Mouse (Mus musculus): Measurements from ENCODE around the gene Mtg2. TPM values are rescaled to one million over a fixed set of nuclear protein-coding genes. Genes with fewer than 3 reads are reported as not detected.

The Mtg2 gene
- polyA plus RNA-seq, 1 experiment from 2014 or later: 24.6 TPM

DNA sequence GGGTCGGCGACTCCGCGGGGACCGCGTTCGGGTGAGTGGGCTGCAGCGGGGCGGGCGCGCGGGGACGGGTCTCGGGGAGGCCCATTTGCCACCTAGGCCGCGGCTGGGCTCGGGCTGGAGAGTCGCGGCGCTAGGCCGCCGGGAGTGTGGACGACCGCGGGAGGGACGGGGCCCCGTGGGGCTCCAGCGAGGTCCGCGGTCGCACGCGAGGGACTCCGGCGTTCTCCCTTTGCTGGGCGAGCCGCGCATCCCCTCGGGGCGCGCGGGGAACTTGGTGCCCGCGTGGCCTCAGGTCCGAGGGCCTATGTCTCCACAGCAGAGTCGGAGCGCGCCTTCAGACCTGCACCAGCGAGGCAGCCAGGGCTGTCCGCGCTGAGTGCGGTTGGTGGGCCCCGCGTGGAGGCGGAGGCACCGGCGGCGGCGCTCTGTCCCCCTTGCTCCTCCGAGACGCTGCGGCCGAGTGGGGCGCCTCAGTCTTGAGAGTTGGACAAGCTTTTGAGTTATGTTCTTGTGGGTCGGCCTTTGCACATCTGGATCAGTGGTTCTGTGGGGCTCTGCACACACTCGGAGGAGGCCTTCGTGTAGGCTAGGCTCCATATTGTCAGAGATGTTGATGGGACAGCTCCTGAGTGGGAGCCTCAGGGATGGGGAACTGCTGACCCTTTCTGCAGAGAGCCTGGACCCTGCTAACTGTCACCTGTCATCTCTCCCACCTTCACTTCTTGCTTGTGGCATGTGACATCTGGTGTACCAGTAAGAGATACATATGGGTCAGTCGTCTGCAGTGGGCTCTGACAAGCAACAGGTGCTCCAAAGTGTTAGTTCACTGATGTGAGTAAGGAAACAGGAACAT is 49.3 kb downstream of the Mtg2 start:
- H3K9ac ChIP-seq (ENCODE audit: low read depth, low read length): peak overlapping the region; percentile 81
- H3K4me2 ChIP-seq (replicated peaks; ENCODE audit: low read depth, low read length): peak overlapping the region; percentile 62
- H3K4me3 ChIP-seq (ENCODE audit: low read length): peak overlapping the region; percentile 84
- peaks cover 4% of the 10 kb centered on the region; the same call in 1 of the 2 replicates for H3K9me3 ChIP-seq (ENCODE audit: control insufficient read depth, low read length)
- H3K27me3 ChIP-seq (ENCODE audit: control insufficient read depth, insufficient read depth, low read length): no peaks in the 10 kb centered on the region
- peak overlapping the region; percentile 1; the same call in 1 of the 2 replicates for H3K27ac ChIP-seq (ENCODE audit: low read depth, low read length)
- no peaks in the 10 kb centered on the region; the same call in 1 of the 2 replicates for H3K36me3 ChIP-seq (ENCODE audit: control insufficient read depth, insufficient read depth, low read length)
- H3K4me1 ChIP-seq (ENCODE audit: control insufficient read depth, insufficient read depth, low read length): peaks cover 16% of the 10 kb centered on the region
- peak; percentile 28 for ATAC-seq (ENCODE audit: low FRiP score, low TSS enrichment)
- WGBS: 2% methylated on average over 49 of the region's 68 CpGs

DNA sequence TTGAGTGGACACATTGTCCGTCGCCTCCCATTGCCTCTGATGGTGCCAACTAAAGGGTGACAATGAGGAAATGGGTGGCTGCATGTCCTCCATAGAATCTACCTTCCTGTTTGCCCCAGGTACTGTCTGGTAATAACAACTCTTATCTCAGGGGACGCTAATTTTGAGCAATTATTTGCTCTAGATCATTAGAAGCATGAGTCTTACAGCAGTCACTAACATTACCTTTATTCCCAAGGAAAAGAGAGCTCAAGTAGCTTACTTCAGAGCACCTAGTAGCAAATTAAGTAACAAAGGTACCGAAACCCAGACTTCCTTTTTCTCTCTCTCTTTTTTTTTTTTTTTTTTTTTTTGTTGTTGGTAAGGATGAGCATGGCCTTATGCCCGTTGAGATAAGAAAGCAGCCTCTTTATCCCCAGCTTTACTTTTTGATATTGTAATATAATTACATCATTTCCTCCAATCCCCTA is 49.9 kb downstream of the Mtg2 start:
- Histone ChIP-seq H3K9ac (ENCODE audit: low read depth, low read length) (no peak overlapping the region; the same call in 1 of the 2 replicates), H3K4me2 (replicated peaks; ENCODE audit: low read depth, low read length) (peak overlapping the region; percentile 62), H3K4me3 (ENCODE audit: low read length) (peak overlapping the region; percentile 84), H3K9me3 (ENCODE audit: control insufficient read depth, low read length) (peaks cover 4% of the 10 kb centered on the region; the same call in 1 of the 2 replicates), H3K27ac (ENCODE audit: low read depth, low read length) (no peak overlapping the region), H3K27me3 (ENCODE audit: control insufficient read depth, insufficient read depth, low read length) (no peaks in the 10 kb centered on the region), H3K36me3 (ENCODE audit: control insufficient read depth, insufficient read depth, low read length) (no peaks in the 10 kb centered on the region; the same call in 1 of the 2 replicates), H3K4me1 (ENCODE audit: control insufficient read depth, insufficient read depth, low read length) (peaks cover 16% of the 10 kb centered on the region)
- ATAC-seq (ENCODE audit: low FRiP score, low TSS enrichment): no peak
- 65% methylated on average over 5 of the region's 5 CpGs for WGBS

DNA sequence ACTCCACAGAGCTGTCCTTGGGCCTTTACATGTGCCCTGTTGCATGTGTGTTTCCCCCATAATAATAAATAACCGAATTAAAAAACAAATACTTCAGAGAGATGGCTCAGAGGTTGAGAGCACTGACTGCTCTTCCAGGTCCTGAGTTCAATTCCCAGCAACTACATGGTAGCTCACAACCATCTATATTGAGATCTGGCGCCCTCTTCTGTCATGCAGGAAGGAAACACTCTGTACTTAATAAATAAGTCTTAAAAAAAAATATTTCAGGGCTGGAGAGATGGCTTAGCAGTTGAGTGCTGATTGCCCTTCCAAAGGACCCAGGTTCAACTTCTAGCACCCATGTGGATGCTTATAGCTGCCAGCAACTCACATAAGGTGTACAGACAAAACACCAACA is 53.8 kb downstream of the Mtg2 start:
- Histone ChIP-seq H3K27me3 (ENCODE audit: control insufficient read depth, insufficient read depth, low read length) (no peaks in the 10 kb centered on the region), H3K9me3 (ENCODE audit: control insufficient read depth, low read length) (peaks cover 4% of the 10 kb centered on the region; the same call in 1 of the 2 replicates), H3K4me1 (ENCODE audit: control insufficient read depth, insufficient read depth, low read length) (peaks cover 12% of the 10 kb centered on the region), H3K4me2 (replicated peaks; ENCODE audit: low read depth, low read length) (no peak overlapping the region), H3K27ac (ENCODE audit: low read depth, low read length) (no peak overlapping the region), H3K9ac (ENCODE audit: low read depth, low read length) (no peak overlapping the region), H3K36me3 (ENCODE audit: control insufficient read depth, insufficient read depth, low read length) (no peaks in the 10 kb centered on the region; the same call in 1 of the 2 replicates), H3K4me3 (ENCODE audit: low read length) (no peak overlapping the region)
- no peak for ATAC-seq (ENCODE audit: low FRiP score, low TSS enrichment)
- WGBS: 87% methylated on average over 2 of the region's 2 CpGs

DNA sequence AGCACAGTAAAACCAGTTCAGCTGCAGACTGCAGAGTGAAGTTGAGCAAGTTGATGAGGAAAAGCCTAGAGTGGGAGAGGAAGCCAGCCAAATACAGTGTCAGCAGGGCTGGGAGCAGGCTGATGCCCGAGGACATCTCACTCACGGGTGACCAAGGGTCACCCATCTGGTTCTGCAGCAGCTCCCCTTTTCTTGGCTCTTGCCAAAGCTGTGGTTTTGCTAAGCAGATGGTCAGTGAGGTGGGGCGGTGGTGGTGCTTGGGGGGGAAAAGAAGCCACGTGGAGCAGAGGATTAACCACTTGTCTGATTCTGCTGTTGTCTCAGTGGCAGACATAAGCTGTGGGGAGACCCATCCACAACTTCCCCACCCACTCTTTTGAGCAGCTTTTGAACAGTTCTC is 55.8 kb downstream of the Mtg2 start:
- H3K4me1 ChIP-seq (ENCODE audit: control insufficient read depth, insufficient read depth, low read length): peaks cover 7% of the 10 kb centered on the region; the same call in 1 of the 2 replicates
- H3K4me3 ChIP-seq (ENCODE audit: low read length): no peak overlapping the region
- no peak overlapping the region for H3K9ac ChIP-seq (ENCODE audit: low read depth, low read length)
- H3K9me3 ChIP-seq (ENCODE audit: control insufficient read depth, low read length): peaks cover 4% of the 10 kb centered on the region; the same call in 1 of the 2 replicates
- H3K4me2 ChIP-seq (replicated peaks; ENCODE audit: low read depth, low read length): no peak overlapping the region
- no peaks in the 10 kb centered on the region for H3K27me3 ChIP-seq (ENCODE audit: control insufficient read depth, insufficient read depth, low read length)
- 18% methylated on average over 4 of the region's 4 CpGs for WGBS
- H3K27ac ChIP-seq (ENCODE audit: low read depth, low read length): no peak overlapping the region
- no peak for ATAC-seq (ENCODE audit: low FRiP score, low TSS enrichment)
- no peaks in the 10 kb centered on the region; the same call in 1 of the 2 replicates for H3K36me3 ChIP-seq (ENCODE audit: control insufficient read depth, insufficient read depth, low read length)

DNA sequence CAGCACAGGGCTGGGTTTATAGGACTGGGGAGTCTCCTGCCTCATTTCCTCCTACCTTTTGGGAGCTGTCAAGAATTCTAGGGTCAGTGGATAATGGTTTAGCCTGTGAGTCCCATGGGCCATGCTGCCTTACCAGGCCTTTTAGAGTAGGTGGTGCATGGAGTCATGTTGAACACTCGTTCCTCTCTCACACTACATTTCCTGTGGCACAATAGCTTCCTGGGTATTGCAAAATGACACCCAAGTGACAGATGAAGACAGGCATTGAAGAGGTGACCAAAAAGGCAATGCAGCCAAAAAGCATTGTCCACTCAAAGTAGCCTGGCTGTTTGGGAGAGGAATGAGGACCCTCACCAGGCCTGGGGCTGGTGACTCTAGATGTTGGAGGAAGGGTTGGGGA is 57.3 kb downstream of the Mtg2 start:
- ATAC-seq (ENCODE audit: low FRiP score, low TSS enrichment): no peak

DNA sequence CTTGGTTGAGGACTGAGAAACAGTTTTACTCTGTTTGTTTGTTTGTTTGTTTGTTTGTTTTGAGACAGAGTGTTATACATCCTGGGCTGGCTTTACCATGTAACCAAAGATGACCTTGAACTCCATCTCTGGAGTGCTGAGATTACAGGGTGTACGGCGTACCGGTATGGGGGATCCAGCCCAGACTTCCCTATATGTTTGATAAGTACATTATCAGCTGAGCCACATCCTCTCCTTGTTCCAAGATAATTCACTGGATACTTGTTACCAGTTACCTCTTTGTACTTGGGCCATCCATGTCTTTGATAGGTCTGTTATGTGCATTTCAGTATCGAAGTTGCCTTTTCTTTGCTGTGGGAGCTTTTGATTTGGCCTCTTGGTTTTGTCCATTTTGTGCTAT is 62.8 kb downstream of the Mtg2 start:
- Histone ChIP-seq H3K27ac (ENCODE audit: low read depth, low read length) (no peak overlapping the region), H3K4me3 (ENCODE audit: low read length) (no peak overlapping the region), H3K4me2 (replicated peaks; ENCODE audit: low read depth, low read length) (no peak overlapping the region), H3K9ac (ENCODE audit: low read depth, low read length) (no peak overlapping the region), H3K36me3 (ENCODE audit: control insufficient read depth, insufficient read depth, low read length) (peaks cover 2% of the 10 kb centered on the region; the same call in 1 of the 2 replicates), H3K4me1 (ENCODE audit: control insufficient read depth, insufficient read depth, low read length) (no peaks in the 10 kb centered on the region), H3K27me3 (ENCODE audit: control insufficient read depth, insufficient read depth, low read length) (no peaks in the 10 kb centered on the region), H3K9me3 (ENCODE audit: control insufficient read depth, low read length) (no peaks in the 10 kb centered on the region)
- ATAC-seq (ENCODE audit: low FRiP score, low TSS enrichment): no peak
- WGBS: 97% methylated on average over 4 of the region's 4 CpGs

More for the DNA sequence above, 57.3 kb downstream of the Mtg2 start:
- Histone ChIP-seq H3K9me3 (ENCODE audit: control insufficient read depth, low read length) (peaks cover 4% of the 10 kb centered on the region; the same call in 1 of the 2 replicates), H3K4me1 (ENCODE audit: control insufficient read depth, insufficient read depth, low read length) (peaks cover 7% of the 10 kb centered on the region; the same call in 1 of the 2 replicates), H3K4me2 (replicated peaks; ENCODE audit: low read depth, low read length) (no peak overlapping the region), H3K36me3 (ENCODE audit: control insufficient read depth, insufficient read depth, low read length) (no peaks in the 10 kb centered on the region; the same call in 1 of the 2 replicates), H3K4me3 (ENCODE audit: low read length) (no peak overlapping the region), H3K27me3 (ENCODE audit: control insufficient read depth, insufficient read depth, low read length) (no peaks in the 10 kb centered on the region), H3K9ac (ENCODE audit: low read depth, low read length) (no peak overlapping the region), H3K27ac (ENCODE audit: low read depth, low read length) (no peak overlapping the region)
- WGBS: 68% methylated on average over 1 of the region's 1 CpGs

DNA sequence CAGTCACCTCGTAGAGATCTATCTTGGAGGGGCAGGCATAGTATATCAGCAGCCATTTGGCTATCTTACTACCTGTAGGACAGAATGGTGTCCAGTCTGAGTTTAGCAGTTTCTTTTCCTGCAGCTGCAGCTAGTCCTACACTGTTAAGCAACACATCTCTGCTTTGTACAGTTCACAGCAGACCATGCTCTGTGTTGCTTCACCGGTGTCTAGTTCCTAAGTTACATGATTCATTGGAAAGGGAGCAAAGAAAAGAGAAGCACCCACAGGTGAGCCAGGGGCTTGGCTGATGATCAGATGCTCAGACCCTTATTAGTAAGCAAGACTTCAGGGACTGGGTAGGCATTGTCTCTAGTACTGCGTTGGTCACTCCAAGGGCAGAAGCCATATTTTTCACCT is 63.5 kb downstream of the Mtg2 start:
- 80% methylated on average over 3 of the region's 3 CpGs for WGBS
- Histone ChIP-seq H3K4me2 (replicated peaks; ENCODE audit: low read depth, low read length) (no peak overlapping the region), H3K36me3 (ENCODE audit: control insufficient read depth, insufficient read depth, low read length) (peaks cover 8% of the 10 kb centered on the region; the same call in 1 of the 2 replicates), H3K9ac (ENCODE audit: low read depth, low read length) (no peak overlapping the region), H3K9me3 (ENCODE audit: control insufficient read depth, low read length) (no peaks in the 10 kb centered on the region), H3K27ac (ENCODE audit: low read depth, low read length) (no peak overlapping the region), H3K27me3 (ENCODE audit: control insufficient read depth, insufficient read depth, low read length) (no peaks in the 10 kb centered on the region), H3K4me1 (ENCODE audit: control insufficient read depth, insufficient read depth, low read length) (no peaks in the 10 kb centered on the region), H3K4me3 (ENCODE audit: low read length) (no peak overlapping the region)
- no peak for ATAC-seq (ENCODE audit: low FRiP score, low TSS enrichment)

DNA sequence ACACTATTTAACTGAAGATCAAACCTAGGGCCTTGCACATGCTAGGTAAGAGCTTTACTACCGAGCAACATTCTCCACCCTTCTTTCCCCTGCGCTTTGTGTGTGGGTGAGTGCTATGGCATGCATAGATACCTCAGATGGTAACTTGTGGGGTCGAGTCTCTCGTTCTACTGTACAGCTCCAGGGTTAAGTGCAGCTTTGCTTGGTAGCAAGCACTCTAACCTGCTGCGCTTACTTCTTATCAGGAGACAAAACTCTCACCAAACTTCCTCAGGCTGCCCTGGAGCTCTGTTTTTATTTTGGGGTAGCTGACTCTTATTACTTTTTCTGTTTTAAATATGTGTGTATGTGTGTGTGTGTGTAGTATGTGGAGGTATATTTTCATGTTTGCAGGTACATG is 65.0 kb downstream of the Mtg2 start:
- H3K4me3 ChIP-seq (ENCODE audit: low read length): no peak overlapping the region
- no peaks in the 10 kb centered on the region for H3K4me1 ChIP-seq (ENCODE audit: control insufficient read depth, insufficient read depth, low read length)
- H3K27me3 ChIP-seq (ENCODE audit: control insufficient read depth, insufficient read depth, low read length): no peaks in the 10 kb centered on the region
- H3K27ac ChIP-seq (ENCODE audit: low read depth, low read length): no peak overlapping the region
- ATAC-seq (ENCODE audit: low FRiP score, low TSS enrichment): no peak
- H3K4me2 ChIP-seq (replicated peaks; ENCODE audit: low read depth, low read length): no peak overlapping the region
- no peak overlapping the region for H3K9ac ChIP-seq (ENCODE audit: low read depth, low read length)
- no peaks in the 10 kb centered on the region for H3K9me3 ChIP-seq (ENCODE audit: control insufficient read depth, low read length)
- WGBS: 85% methylated on average over 5 of the region's 5 CpGs
- H3K36me3 ChIP-seq (ENCODE audit: control insufficient read depth, insufficient read depth, low read length): peaks cover 9% of the 10 kb centered on the region; the same call in 1 of the 2 replicates

All from kidney, embryonic 14.5 days (tissue).